Mouse (Mus musculus) spleen, adult 12 weeks (tissue): ENCODE data around the gene Slc13a2.

Experiments
- DNase-seq: peaks from one replicate; pipeline ENCODE4 v3.0.0; 2022; ENCODE audit warnings: low spot score

Slc13a2 gene

GRCm38 (mm10) chr11:78353081-78353480 lies 68.9 kb downstream of the Slc13a2 start:
- DNase-seq: no peak

GRCm38 (mm10) chr11:78349441-78350358 lies 72.3 kb downstream of the Slc13a2 start:
- DNase-seq: no peak

- no peak for DNase-seq
Observed at GRCm38 (mm10) chr11:78348474-78348873, 73.5 kb downstream of the Slc13a2 start.

GRCm38 (mm10) chr11:78347908-78348307 lies 74.1 kb downstream of the Slc13a2 start:
- no peak for DNase-seq
